Mouse (Mus musculus) liver, embryonic 11.5 days (tissue): Measurements from ENCODE around the gene Ccdc65. TPM values are rescaled to one million over a fixed set of nuclear protein-coding genes. Genes with fewer than 3 reads are reported as not detected.

ENCODE experiments used
- ATAC-seq: fragments of 200-750 bp; cut with Nextera tagmentation; replicated peaks from 2 replicates; pipeline ENCODE4 v1.8.0; 2017; ENCODE audit warnings: moderate number of reproducible peaks, mild to moderate bottlenecking, moderate TSS enrichment, moderate library complexity; ENCODE audit not compliant: low FRiP score
- DNase-seq: peaks from one replicate; pipeline ENCODE4 v3.0.0-alpha.2; 2017; ENCODE audit warnings: low spot score
- H3K27ac ChIP-seq: fragments of 300-500 bp; sonication (generic); 2 replicates; pipeline ENCODE4 v1.5.1; 2014; ENCODE audit warnings: mild to moderate bottlenecking, low read depth, low read length, control low read depth
- H3K27me3 ChIP-seq: fragments of 300-500 bp; sonication (generic); replicated peaks from 2 replicates; pipeline ENCODE4 v1.6.1; 2014; ENCODE audit warnings: low read length, mixed read lengths; ENCODE audit not compliant: control insufficient read depth, insufficient read depth
- H3K36me3 ChIP-seq: fragments of 300-500 bp; sonication (generic); 2 replicates; pipeline ENCODE4 v1.6.1; 2014; ENCODE audit warnings: mild to moderate bottlenecking, low read length, moderate library complexity, mixed read lengths; ENCODE audit not compliant: control insufficient read depth, insufficient read depth
- H3K4me1 ChIP-seq: fragments of 300-500 bp; sonication (generic); replicated peaks from 2 replicates; pipeline ENCODE4 v1.6.1; 2014; ENCODE audit warnings: low read length, mixed read lengths; ENCODE audit not compliant: control insufficient read depth, insufficient read depth
- H3K4me2 ChIP-seq: fragments of 300-500 bp; sonication (generic); 2 replicates; pipeline ENCODE4 v1.6.1; 2014; ENCODE audit warnings: mild to moderate bottlenecking, control low read depth, moderate library complexity
- H3K4me3 ChIP-seq: fragments of 300-500 bp; sonication (generic); 2 replicates; pipeline ENCODE4 v1.5.1; 2014; ENCODE audit warnings: low read depth, low read length, control low read depth
- H3K9ac ChIP-seq: fragments of 300-500 bp; sonication (generic); 2 replicates; pipeline ENCODE4 v1.6.1; 2014; ENCODE audit warnings: low read depth, low read length, control low read depth
- H3K9me3 ChIP-seq: fragments of 300-500 bp; sonication (generic); 2 replicates; pipeline ENCODE4 v1.6.1; 2016; ENCODE audit warnings: low read length, inconsistent platforms, mixed read lengths; ENCODE audit not compliant: control insufficient read depth
- WGBS: fragments of 180-500 bp; shearing (Covaris S2); extraction: QIAGEN DNeasy Blood & Tissue Kit; methylation state at CpG from one replicate; pipeline ENCODE4 v1.1.7; 2014; 5-methylcytosine and 5-hydroxymethylcytosine counted together
- polyA plus RNA-seq: library from polyadenylated mRNA; unstranded; fragments of >200 nt; fragmentation: Nextera tagmentation; extraction: Ambion mirVana; gene quantifications from 2 replicates; pipeline ENCODE4 v1.2.1, GENCODE M21; 2014

Gene Ccdc65
- polyA plus RNA-seq, 1 experiment from 2014 or later: 0.19 TPM

- Histone ChIP-seq H3K9ac (peak within 1 kb of the TSS; percentile 68), H3K4me1 (peaks cover 23% of the 10 kb centered on the region), H3K36me3 (no peaks in the 10 kb centered on the region), H3K27me3 (peaks cover 9% of the 10 kb centered on the region), H3K9me3 (no peaks in the 10 kb centered on the region), H3K4me2 (peak within 1 kb of the TSS; percentile 93), H3K27ac (peak within 1 kb of the TSS; percentile 8; the same call in 1 of the 2 replicates), H3K4me3 (peak within 1 kb of the TSS; percentile 65)
- ATAC-seq: peak; percentile 77
- peak; percentile 74 for DNase-seq
- WGBS: under 1% methylated on average over 39 of the region's 39 CpGs
These were observed 19.7 kb downstream of the Ccdc65 start, which contains the start of gene Fkbp11 for GRCm38 (mm10) chr15:98727443-98728321. Fkbp11 (minus strand) TSS chr15:98728198.

- no peak for ATAC-seq
- Histone ChIP-seq H3K27ac (no peak overlapping the region), H3K4me3 (peak overlapping the region; percentile 65; the same call in 1 of the 2 replicates), H3K4me2 (peak overlapping the region; percentile 93), H3K36me3 (no peaks in the 10 kb centered on the region), H3K4me1 (peaks cover 28% of the 10 kb centered on the region), H3K27me3 (peaks cover 9% of the 10 kb centered on the region), H3K9me3 (no peaks in the 10 kb centered on the region), H3K9ac (no peak overlapping the region)
- DNase-seq: no peak
- WGBS: 32% methylated on average over 9 of the region's 9 CpGs
These were observed 20.4 kb downstream of the Ccdc65 start for GRCm38 (mm10) chr15:98728366-98728765.

- WGBS: 61% methylated on average over 7 of the region's 7 CpGs
- peaks cover 32% of the 10 kb centered on the region for H3K4me1 ChIP-seq
- ATAC-seq (no peak), DNase-seq (no peak)
- H3K9ac ChIP-seq: no peak overlapping the region
- H3K27ac ChIP-seq: no peak overlapping the region
- no peaks in the 10 kb centered on the region for H3K9me3 ChIP-seq
- no peak overlapping the region for H3K4me3 ChIP-seq
- peaks cover 4% of the 10 kb centered on the region for H3K27me3 ChIP-seq
- no peak overlapping the region for H3K4me2 ChIP-seq
- H3K36me3 ChIP-seq: no peaks in the 10 kb centered on the region
These were observed 22.0 kb downstream of the Ccdc65 start for GRCm38 (mm10) chr15:98729791-98730545.

GRCm38 (mm10) chr15:98730790-98731189 lies 22.8 kb downstream of the Ccdc65 start:
- peaks cover 4% of the 10 kb centered on the region for H3K27me3 ChIP-seq
- no peak overlapping the region for H3K4me2 ChIP-seq
- H3K27ac ChIP-seq: no peak overlapping the region
- no peak for DNase-seq
- H3K9me3 ChIP-seq: no peaks in the 10 kb centered on the region
- peaks cover 32% of the 10 kb centered on the region for H3K4me1 ChIP-seq
- H3K36me3 ChIP-seq: no peaks in the 10 kb centered on the region
- no peak overlapping the region for H3K9ac ChIP-seq
- ATAC-seq: no peak
- no peak overlapping the region for H3K4me3 ChIP-seq
- 78% methylated on average over 6 of the region's 6 CpGs for WGBS

- Histone ChIP-seq H3K36me3 (peaks cover 7% of the 10 kb centered on the region; the same call in 1 of the 2 replicates), H3K4me2 (no peak overlapping the region), H3K27ac (no peak overlapping the region), H3K4me3 (no peak overlapping the region), H3K9me3 (no peaks in the 10 kb centered on the region), H3K27me3 (peaks cover 4% of the 10 kb centered on the region), H3K9ac (no peak overlapping the region), H3K4me1 (peaks cover 27% of the 10 kb centered on the region)
- 59% methylated on average over 8 of the region's 8 CpGs for WGBS
- DNase-seq (no peak), ATAC-seq (no peak; the same call in 1 of the 2 replicates)
These were observed 24.1 kb downstream of the Ccdc65 start for GRCm38 (mm10) chr15:98732006-98732531.

GRCm38 (mm10) chr15:98733370-98733769 lies 25.4 kb downstream of the Ccdc65 start:
- WGBS: 17% methylated on average over 6 of the region's 6 CpGs
- DNase-seq (no peak), ATAC-seq (peak; percentile 59)
- Histone ChIP-seq H3K9ac (no peak overlapping the region), H3K4me3 (no peak overlapping the region), H3K27ac (peak overlapping the region; percentile 26; the same call in 1 of the 2 replicates), H3K4me2 (no peak overlapping the region), H3K9me3 (no peaks in the 10 kb centered on the region), H3K36me3 (peaks cover 9% of the 10 kb centered on the region; the same call in 1 of the 2 replicates), H3K27me3 (peaks cover 2% of the 10 kb centered on the region), H3K4me1 (peaks cover 21% of the 10 kb centered on the region)

- peaks cover 20% of the 10 kb centered on the region for H3K4me1 ChIP-seq
- H3K9me3 ChIP-seq: no peaks in the 10 kb centered on the region
- ATAC-seq (no peak), DNase-seq (no peak)
- no peak overlapping the region for H3K4me3 ChIP-seq
- H3K27me3 ChIP-seq: no peaks in the 10 kb centered on the region
- H3K36me3 ChIP-seq: peaks cover 13% of the 10 kb centered on the region; the same call in 1 of the 2 replicates
- H3K27ac ChIP-seq: peak overlapping the region; percentile 26; the same call in 1 of the 2 replicates
- no peak overlapping the region for H3K9ac ChIP-seq
- WGBS: 83% methylated on average over 5 of the region's 5 CpGs
- H3K4me2 ChIP-seq: no peak overlapping the region
These were observed 26.1 kb downstream of the Ccdc65 start for GRCm38 (mm10) chr15:98733976-98734566.

- H3K27ac ChIP-seq: no peak overlapping the region
- ATAC-seq (no peak), DNase-seq (no peak)
- no peak overlapping the region for H3K9ac ChIP-seq
- H3K36me3 ChIP-seq: peaks cover 25% of the 10 kb centered on the region; the same call in 1 of the 2 replicates
- no peaks in the 10 kb centered on the region for H3K9me3 ChIP-seq
- H3K4me1 ChIP-seq: peaks cover 20% of the 10 kb centered on the region
- no peaks in the 10 kb centered on the region for H3K27me3 ChIP-seq
- no peak overlapping the region for H3K4me2 ChIP-seq
- 83% methylated on average over 10 of the region's 10 CpGs for WGBS
- no peak overlapping the region for H3K4me3 ChIP-seq
These were observed 28.5 kb downstream of the Ccdc65 start for GRCm38 (mm10) chr15:98736521-98736920.
